Mouse (Mus musculus) liver, embryonic 13.5 days (tissue): ENCODE data around the gene Prr13. TPM values are rescaled to one million over a fixed set of nuclear protein-coding genes. Genes with fewer than 3 reads are reported as not detected.

ENCODE experiments used
- ATAC-seq: fragments of 200-750 bp; cut with Nextera tagmentation; 2 replicates; pipeline ENCODE4 v1.8.0; 2017; ENCODE audit warnings: low read depth, mild to moderate bottlenecking, moderate number of reproducible peaks, moderate library complexity
- DNase-seq: peaks from one replicate; pipeline ENCODE4 v3.0.0; 2022
- H3K27ac ChIP-seq: fragments of 300-500 bp; sonication (generic); 2 replicates; pipeline ENCODE4 v1.5.1; 2015; ENCODE audit warnings: moderate library complexity, mild to moderate bottlenecking, inconsistent platforms
- H3K27me3 ChIP-seq: fragments of 300-500 bp; sonication (generic); 2 replicates; pipeline ENCODE4 v1.6.1; 2015; ENCODE audit warnings: mild to moderate bottlenecking, inconsistent platforms
- H3K36me3 ChIP-seq: fragments of 300-500 bp; sonication (generic); 2 replicates; pipeline ENCODE4 v1.6.1; 2015; ENCODE audit warnings: mild to moderate bottlenecking, inconsistent platforms
- H3K4me1 ChIP-seq: fragments of 300-500 bp; sonication (generic); replicated peaks from 2 replicates; pipeline ENCODE4 v1.6.1; 2015; ENCODE audit warnings: inconsistent platforms
- H3K4me2 ChIP-seq: fragments of 300-500 bp; sonication (generic); 2 replicates; pipeline ENCODE4 v1.6.1; 2015; ENCODE audit warnings: inconsistent platforms, mild to moderate bottlenecking, moderate library complexity
- H3K4me3 ChIP-seq: fragments of 300-500 bp; sonication (generic); replicated peaks from 2 replicates; pipeline ENCODE4 v1.5.1; 2015; ENCODE audit warnings: mild to moderate bottlenecking, inconsistent platforms
- H3K9ac ChIP-seq: fragments of 300-500 bp; sonication (generic); 2 replicates; pipeline ENCODE4 v1.6.1; 2015; ENCODE audit warnings: mild to moderate bottlenecking, inconsistent platforms
- H3K9me3 ChIP-seq: fragments of 300-500 bp; sonication (generic); replicated peaks from 2 replicates; pipeline ENCODE4 v1.6.1; 2016; ENCODE audit warnings: inconsistent platforms
- WGBS: fragments of 180-500 bp; shearing (Covaris S2); methylation state at CpG from one replicate; pipeline ENCODE4 v1.1.7; 2015; ENCODE audit not compliant: insufficient replicate concordance; 5-methylcytosine and 5-hydroxymethylcytosine counted together
- polyA plus RNA-seq: library from polyadenylated mRNA; unstranded; fragments of >200 nt; fragmentation: Nextera tagmentation; extraction: Ambion mirVana; gene quantifications from 2 replicates; pipeline ENCODE4 v1.2.1, GENCODE M21; 2015

Prr13 gene
- polyA plus RNA-seq, 1 experiment from 2014 or later, result 108 TPM

GRCm38 (mm10) chr15:102460971-102461370 is 2.1 kb downstream of the Prr13 start:
- DNase-seq (peak; percentile 44), ATAC-seq (peak; percentile 35; the same call in 1 of the 2 replicates)
- H3K4me3 ChIP-seq, result peak overlapping the region; percentile 64
- H3K36me3 ChIP-seq, result peaks cover 27% of the 10 kb centered on the region
- no peaks in the 10 kb centered on the region for H3K27me3 ChIP-seq
- peak overlapping the region; percentile 90 for H3K27ac ChIP-seq
- H3K4me2 ChIP-seq, result peak overlapping the region; percentile 83
- WGBS, result 18% methylated on average over 4 of the region's 4 CpGs
- H3K9me3 ChIP-seq, result no peaks in the 10 kb centered on the region
- H3K4me1 ChIP-seq, result peaks cover 64% of the 10 kb centered on the region
- peak overlapping the region; percentile 73 for H3K9ac ChIP-seq

GRCm38 (mm10) chr15:102461430-102462075 is 2.7 kb downstream of the Prr13 start:
- WGBS, result 73% methylated on average over 9 of the region's 9 CpGs
- peak overlapping the region; percentile 90 for H3K27ac ChIP-seq
- no peaks in the 10 kb centered on the region for H3K9me3 ChIP-seq
- peaks cover 27% of the 10 kb centered on the region for H3K36me3 ChIP-seq
- peak overlapping the region; percentile 83 for H3K4me2 ChIP-seq
- peak overlapping the region; percentile 64 for H3K4me3 ChIP-seq
- DNase-seq (no peak), ATAC-seq (no peak)
- H3K4me1 ChIP-seq, result peaks cover 60% of the 10 kb centered on the region
- peak overlapping the region; percentile 73 for H3K9ac ChIP-seq
- H3K27me3 ChIP-seq, result no peaks in the 10 kb centered on the region

GRCm38 (mm10) chr15:102463666-102464065 is 4.8 kb downstream of the Prr13 start:
- Histone ChIP-seq H3K27ac (no peak overlapping the region), H3K9me3 (no peaks in the 10 kb centered on the region), H3K4me3 (no peak overlapping the region), H3K36me3 (peaks cover 38% of the 10 kb centered on the region), H3K4me1 (peaks cover 40% of the 10 kb centered on the region), H3K9ac (no peak overlapping the region), H3K4me2 (no peak overlapping the region), H3K27me3 (no peaks in the 10 kb centered on the region)
- DNase-seq, result no peak
- no peak for ATAC-seq

- Histone ChIP-seq H3K9ac (no peak overlapping the region), H3K27ac (no peak overlapping the region), H3K4me3 (no peak overlapping the region), H3K4me2 (no peak overlapping the region), H3K27me3 (no peaks in the 10 kb centered on the region), H3K9me3 (no peaks in the 10 kb centered on the region), H3K36me3 (peaks cover 34% of the 10 kb centered on the region), H3K4me1 (peaks cover 23% of the 10 kb centered on the region)
- DNase-seq, result no peak
- WGBS, result 94% methylated on average over 9 of the region's 9 CpGs
- no peak for ATAC-seq
Observed at GRCm38 (mm10) chr15:102468675-102469370, 10.0 kb downstream of the Prr13 start.

- H3K36me3 ChIP-seq, result peaks cover 45% of the 10 kb centered on the region
- ATAC-seq (peak; percentile 98), DNase-seq (peak; percentile 95)
- H3K4me3 ChIP-seq, result peak within 1 kb of the TSS; percentile 96
- H3K4me2 ChIP-seq, result peak within 1 kb of the TSS; percentile 79
- WGBS, result under 1% methylated on average over 32 of the region's 40 CpGs
- peaks cover 23% of the 10 kb centered on the region for H3K4me1 ChIP-seq
- peak within 1 kb of the TSS; percentile 93 for H3K27ac ChIP-seq
- no peaks in the 10 kb centered on the region for H3K9me3 ChIP-seq
- H3K9ac ChIP-seq, result peak within 1 kb of the TSS; percentile 97
- no peaks in the 10 kb centered on the region for H3K27me3 ChIP-seq
Observed at GRCm38 (mm10) chr15:102470183-102470604, 11.4 kb downstream of the Prr13 start, which contains the start of gene Pcbp2. Gene Pcbp2 (plus strand): TSS chr15:102470539.

GRCm38 (mm10) chr15:102470605-102471294 is 11.9 kb downstream of the Prr13 start:
- H3K36me3 ChIP-seq, result peaks cover 47% of the 10 kb centered on the region
- H3K4me1 ChIP-seq, result peaks cover 23% of the 10 kb centered on the region
- peak; percentile 54 for DNase-seq
- no peaks in the 10 kb centered on the region for H3K27me3 ChIP-seq
- H3K27ac ChIP-seq, result peak overlapping the region; percentile 93
- WGBS, result 1% methylated on average over 47 of the region's 67 CpGs
- H3K4me3 ChIP-seq, result peak overlapping the region; percentile 96
- H3K4me2 ChIP-seq, result peak overlapping the region; percentile 79
- H3K9ac ChIP-seq, result peak overlapping the region; percentile 97
- H3K9me3 ChIP-seq, result no peaks in the 10 kb centered on the region
- ATAC-seq, result peak; percentile 49

- no peak for ATAC-seq
- H3K27me3 ChIP-seq, result no peaks in the 10 kb centered on the region
- peak overlapping the region; percentile 93 for H3K27ac ChIP-seq
- WGBS, result under 1% methylated on average over 10 of the region's 10 CpGs
- peaks cover 23% of the 10 kb centered on the region for H3K4me1 ChIP-seq
- peak overlapping the region; percentile 97 for H3K9ac ChIP-seq
- no peak for DNase-seq
- peak overlapping the region; percentile 96 for H3K4me3 ChIP-seq
- H3K9me3 ChIP-seq, result no peaks in the 10 kb centered on the region
- peaks cover 50% of the 10 kb centered on the region for H3K36me3 ChIP-seq
- peak overlapping the region; percentile 79 for H3K4me2 ChIP-seq
Observed at GRCm38 (mm10) chr15:102471295-102471645, 12.4 kb downstream of the Prr13 start.

GRCm38 (mm10) chr15:102471727-102472126 is 12.9 kb downstream of the Prr13 start:
- Histone ChIP-seq H3K9ac (peak overlapping the region; percentile 97), H3K36me3 (peaks cover 54% of the 10 kb centered on the region), H3K4me3 (peak overlapping the region; percentile 96), H3K27me3 (no peaks in the 10 kb centered on the region), H3K4me1 (peaks cover 23% of the 10 kb centered on the region), H3K27ac (peak overlapping the region; percentile 10), H3K4me2 (peak overlapping the region; percentile 79), H3K9me3 (no peaks in the 10 kb centered on the region)
- DNase-seq (no peak), ATAC-seq (no peak)

- H3K9ac ChIP-seq, result 0 out of 2 replicates have a peak overlapping the region, but pooled peaks have one; percentile 43
- H3K36me3 ChIP-seq, result peaks cover 62% of the 10 kb centered on the region
- H3K4me3 ChIP-seq, result no peak overlapping the region; the same call in 1 of the 2 replicates
- no peak for ATAC-seq
- peaks cover 23% of the 10 kb centered on the region for H3K4me1 ChIP-seq
- H3K27me3 ChIP-seq, result no peaks in the 10 kb centered on the region
- H3K4me2 ChIP-seq, result peak overlapping the region; percentile 36
- WGBS, result 82% methylated on average over 2 of the region's 2 CpGs
- no peak for DNase-seq
- H3K27ac ChIP-seq, result no peak overlapping the region
- no peaks in the 10 kb centered on the region for H3K9me3 ChIP-seq
Observed at GRCm38 (mm10) chr15:102473246-102473645, 14.4 kb downstream of the Prr13 start.

GRCm38 (mm10) chr15:102474520-102474919 is 15.7 kb downstream of the Prr13 start:
- no peaks in the 10 kb centered on the region for H3K9me3 ChIP-seq
- no peaks in the 10 kb centered on the region for H3K27me3 ChIP-seq
- no peak overlapping the region for H3K4me3 ChIP-seq
- H3K27ac ChIP-seq, result no peak overlapping the region
- ATAC-seq (no peak), DNase-seq (no peak)
- H3K4me2 ChIP-seq, result no peak overlapping the region
- H3K4me1 ChIP-seq, result peaks cover 23% of the 10 kb centered on the region
- H3K36me3 ChIP-seq, result peaks cover 64% of the 10 kb centered on the region
- H3K9ac ChIP-seq, result no peak overlapping the region
- WGBS, result 81% methylated on average over 2 of the region's 2 CpGs

- Histone ChIP-seq H3K4me2 (no peak overlapping the region), H3K9me3 (no peaks in the 10 kb centered on the region), H3K9ac (no peak overlapping the region), H3K36me3 (peaks cover 90% of the 10 kb centered on the region), H3K4me3 (no peak overlapping the region), H3K27me3 (no peaks in the 10 kb centered on the region), H3K4me1 (no peaks in the 10 kb centered on the region), H3K27ac (no peak overlapping the region)
- 93% methylated on average over 3 of the region's 3 CpGs for WGBS
- DNase-seq (no peak), ATAC-seq (no peak)
Observed at GRCm38 (mm10) chr15:102483136-102483535, 24.3 kb downstream of the Prr13 start.
